Mouse (Mus musculus): ENCODE data around the gene Gm29564.
"Not testable (repeated sequence)": the region's sequence is repeated elsewhere in the genome, so short reads cannot be mapped to it uniquely, and the experiment has no call there.

DNA sequence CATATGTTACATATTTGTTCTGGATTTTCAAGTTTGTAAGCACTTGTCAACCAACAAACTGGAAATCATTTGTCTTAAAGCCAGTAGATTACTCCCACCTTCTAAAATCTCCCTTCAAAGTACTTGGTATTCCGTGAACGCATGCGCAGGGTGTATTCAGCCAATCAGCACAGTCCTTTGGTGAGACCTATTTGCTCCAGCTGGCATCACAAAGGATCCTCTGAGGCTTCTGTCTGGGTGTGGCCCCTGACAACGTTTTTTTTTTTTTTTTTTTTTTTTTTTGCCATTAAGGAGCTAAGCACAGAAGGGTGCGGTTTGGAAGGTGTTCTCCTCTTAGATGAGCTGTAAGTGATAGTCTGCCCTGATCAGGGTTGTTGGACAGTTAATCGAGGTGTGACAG, at the start of gene Gm29564:
- TF ChIP-seq CTCF, EP300 (IDR thresholded peaks at IDR 0.05): not testable (repeated sequence)

All from lung, postnatal 0 days (tissue).